Mouse (Mus musculus) heart, postnatal 36 days (tissue): ENCODE data around the gene Klhl29. TPM values are rescaled to one million over a fixed set of nuclear protein-coding genes. Genes with fewer than 3 reads are reported as not detected.

Source experiments
- DNase-seq, 2 experiments: peaks; one replicate each; pipeline ENCODE4 v3.0.0; 2021 to 2022
- intact Hi-C: fragments of 180-260 bp; cut with DNase I; formaldehyde crosslinking; loops from one replicate; pipeline ENCODE4 v1.15.1; 2025
- total RNA-seq, 2 experiments: library from RNA; stranded (reverse); gene quantifications; 2 replicates each; pipeline ENCODE4 v1.2.3; 2021

Gene Klhl29
- total RNA-seq, 2 experiments from 2014 or later: 0.28 to 0.38 TPM

DNA sequence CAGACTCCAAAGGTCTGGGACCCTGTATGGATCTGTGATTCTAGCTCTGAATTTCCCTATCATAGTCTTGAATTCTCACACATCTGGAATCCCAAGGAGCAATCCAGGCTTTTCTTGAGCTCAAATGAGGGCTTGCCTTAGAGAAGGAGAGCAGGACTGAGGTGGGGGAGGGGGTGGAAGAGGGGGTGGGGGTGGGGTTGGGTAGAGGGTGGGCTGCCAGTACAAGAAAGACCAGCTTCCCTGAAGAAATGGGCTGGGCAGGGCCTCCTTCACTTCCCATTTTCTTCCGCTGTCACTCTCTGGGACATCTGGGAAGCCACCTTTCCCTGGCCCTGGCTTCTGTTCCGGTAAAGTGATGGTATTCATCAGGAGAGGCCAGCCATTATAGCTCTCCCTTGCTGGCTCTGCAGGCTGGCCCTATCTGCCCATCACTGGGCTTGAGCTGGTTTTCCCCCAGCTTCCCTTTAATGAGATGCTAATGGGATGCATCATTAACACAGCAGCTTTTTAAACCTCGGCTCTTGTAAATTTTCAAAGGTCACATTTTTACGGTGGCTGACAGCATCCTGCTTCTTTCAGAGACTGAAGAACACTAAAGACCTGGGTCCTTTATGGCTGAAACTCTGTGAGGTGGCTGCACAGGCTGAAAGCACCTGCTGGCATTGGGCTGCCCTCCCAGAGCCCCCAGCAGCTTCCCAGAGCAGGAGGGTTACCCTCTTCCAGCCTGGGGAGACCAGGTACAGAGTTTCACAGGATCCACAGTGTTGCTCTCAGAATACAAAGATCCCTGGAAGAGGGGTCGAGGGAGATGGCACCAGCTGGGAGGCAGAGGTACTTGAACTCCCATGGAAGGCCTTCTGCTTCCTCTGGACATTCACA lies 231.3 kb downstream of the Klhl29 start:
- DNase-seq: no peak
- intact Hi-C loops: loop anchor here (5.0 kb wide), 2 partner anchors 213 to 273 kb away; no protein-coding TSS in a partner anchor

DNA sequence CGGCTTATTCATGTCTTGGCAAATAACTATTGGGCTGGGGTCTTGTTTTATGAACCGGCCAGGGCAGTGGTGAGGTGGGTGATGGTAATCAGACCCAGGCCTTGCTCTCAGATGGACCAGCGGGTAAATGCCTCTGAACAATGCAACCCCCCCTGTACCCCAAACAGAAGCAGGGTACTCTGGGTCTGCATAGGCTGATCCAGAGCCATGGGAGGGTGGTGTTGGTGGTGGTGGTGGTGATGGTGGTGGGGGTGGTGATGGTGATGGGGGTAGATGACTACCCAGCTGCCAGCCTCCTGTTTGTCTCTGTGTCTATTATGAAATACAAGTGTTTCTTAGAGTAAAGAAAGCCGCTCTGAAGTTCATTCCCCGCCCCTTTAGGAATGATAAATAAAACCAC lies 232.3 kb downstream of the Klhl29 start:
- intact Hi-C loops: loop anchor here (5.0 kb wide), 2 partner anchors 214 to 274 kb away; no protein-coding TSS in a partner anchor
- no peak for DNase-seq

DNA sequence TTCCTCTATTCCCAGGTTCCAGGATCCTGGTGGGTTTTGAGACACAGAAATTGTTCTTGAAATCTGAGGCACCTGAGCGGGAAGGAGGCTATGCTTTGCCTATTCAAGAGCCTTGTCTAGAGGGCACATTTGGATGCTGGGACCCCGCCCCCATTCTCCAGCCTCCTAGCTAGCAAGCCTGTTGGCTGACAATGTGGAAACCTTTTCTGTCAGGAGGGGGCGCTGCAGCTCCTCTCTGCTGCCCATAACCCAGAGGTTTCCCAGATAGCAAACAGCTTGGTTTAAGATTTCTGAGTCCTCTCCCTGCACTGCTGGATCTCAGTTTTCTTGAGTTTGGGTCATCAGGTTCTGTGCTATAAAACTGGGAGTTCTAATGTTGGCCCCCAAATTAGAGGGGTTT lies 232.7 kb downstream of the Klhl29 start:
- peak; percentile 76 to 82 for DNase-seq
- intact Hi-C loops: loop anchor here (5.0 kb wide), 2 partner anchors 215 to 275 kb away; no protein-coding TSS in a partner anchor

DNA sequence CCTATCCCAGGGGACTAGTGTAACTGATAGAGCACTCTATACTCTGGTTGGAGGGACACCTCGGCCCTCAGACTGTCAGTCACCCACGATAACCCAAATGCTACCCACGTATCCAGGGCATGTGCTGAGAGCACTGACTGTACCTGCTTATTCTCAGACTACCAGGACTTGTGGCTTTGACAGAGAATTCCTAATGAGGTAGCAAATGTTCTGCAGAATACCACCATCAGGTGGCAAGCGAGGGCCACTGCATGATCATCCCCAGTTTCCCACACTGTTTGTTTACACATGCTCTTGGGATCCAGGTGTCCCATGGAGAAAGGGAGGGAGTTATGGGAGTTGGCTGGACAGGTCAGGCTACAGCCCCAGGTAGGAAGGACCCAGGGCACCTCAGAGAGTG lies 234.4 kb downstream of the Klhl29 start:
- intact Hi-C loops: loop anchor here (5.0 kb wide), 2 partner anchors 216 to 276 kb away; no protein-coding TSS in a partner anchor
- no peak for DNase-seq

DNA sequence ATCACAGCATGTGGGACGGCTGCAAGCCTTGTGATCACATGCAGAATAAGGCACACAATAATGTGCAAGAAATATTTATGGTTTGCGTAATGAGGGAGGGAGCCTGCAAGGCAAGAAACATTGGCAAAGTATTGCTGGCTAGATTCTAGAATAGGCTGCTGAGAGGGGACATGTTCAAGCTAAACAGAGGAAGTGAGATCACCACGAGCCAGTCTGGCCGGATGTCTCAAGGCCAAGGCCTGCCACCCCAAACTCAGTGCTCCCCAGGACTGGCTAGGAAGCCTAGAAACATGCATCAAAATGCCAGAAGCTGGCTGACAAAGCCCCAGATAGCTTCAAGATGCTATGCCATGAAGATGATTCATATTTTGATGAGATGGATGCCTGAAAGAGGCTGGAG lies 236.2 kb downstream of the Klhl29 start:
- no peak for DNase-seq
- intact Hi-C loops: no loop called here

DNA sequence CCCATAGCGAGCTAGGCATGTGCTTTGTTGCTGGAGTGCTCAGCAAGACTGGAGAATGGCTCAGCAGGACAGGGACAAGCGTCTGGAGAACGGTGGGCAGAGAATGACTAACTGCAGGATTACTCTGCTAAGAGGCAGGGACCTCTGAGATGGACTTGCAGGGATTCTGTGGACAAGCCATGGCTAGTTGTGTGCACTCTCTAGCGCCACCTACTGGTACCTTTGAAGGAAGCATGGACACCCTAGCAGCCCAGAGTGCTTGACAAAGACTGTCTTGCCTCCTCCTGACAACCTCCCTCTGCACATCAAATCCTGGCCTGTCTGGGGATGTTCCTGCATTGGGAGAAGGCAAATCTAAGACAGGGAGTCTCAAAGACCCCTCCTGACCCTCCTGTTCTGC lies 239.2 kb downstream of the Klhl29 start:
- DNase-seq: peak; percentile 37 to 47
- intact Hi-C loops: loop anchor here (1.0 kb wide), 1 partner anchor 107 kb away; no protein-coding TSS in a partner anchor

DNA sequence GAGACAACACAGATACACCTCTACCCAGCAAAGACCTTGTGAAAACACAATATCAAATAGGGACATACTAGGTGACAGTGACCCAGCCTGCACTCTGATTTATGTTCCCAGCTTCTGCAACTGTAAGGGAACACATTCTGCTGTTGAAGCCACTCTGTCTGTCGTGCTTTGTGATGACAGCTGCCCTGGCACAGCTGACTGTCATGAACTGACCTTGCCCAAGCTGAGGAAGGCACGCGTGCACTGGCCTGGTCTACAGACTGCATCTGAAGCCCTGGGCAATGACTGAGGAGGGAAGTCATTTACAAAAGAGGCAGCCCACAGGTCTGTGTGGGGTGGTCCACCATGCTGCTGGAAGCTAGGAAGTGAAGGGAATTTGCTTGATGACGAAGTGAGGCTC lies 246.3 kb downstream of the Klhl29 start:
- DNase-seq: no peak
- intact Hi-C loops: no loop called here

DNA sequence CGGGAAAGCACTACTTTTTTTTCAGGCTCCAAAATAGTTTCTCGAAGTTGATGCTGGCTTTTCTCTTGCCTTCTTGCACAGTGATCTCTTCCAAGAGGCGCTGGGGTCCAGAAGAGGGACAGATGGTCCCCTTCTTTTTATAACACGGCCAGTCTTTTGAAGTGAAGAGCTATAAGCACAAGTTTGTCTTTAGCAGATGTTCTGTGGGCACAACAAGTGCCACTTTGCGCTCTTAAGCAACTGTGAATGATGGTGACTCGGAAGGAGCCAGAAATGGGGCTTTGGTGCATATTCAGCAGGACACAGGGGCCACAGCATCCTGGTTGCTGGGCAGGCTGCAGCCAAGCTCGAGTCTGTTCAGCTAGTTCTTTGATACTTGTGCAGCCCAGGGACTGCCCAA lies 249.6 kb downstream of the Klhl29 start:
- no peak for DNase-seq
- intact Hi-C loops: no loop called here

DNA sequence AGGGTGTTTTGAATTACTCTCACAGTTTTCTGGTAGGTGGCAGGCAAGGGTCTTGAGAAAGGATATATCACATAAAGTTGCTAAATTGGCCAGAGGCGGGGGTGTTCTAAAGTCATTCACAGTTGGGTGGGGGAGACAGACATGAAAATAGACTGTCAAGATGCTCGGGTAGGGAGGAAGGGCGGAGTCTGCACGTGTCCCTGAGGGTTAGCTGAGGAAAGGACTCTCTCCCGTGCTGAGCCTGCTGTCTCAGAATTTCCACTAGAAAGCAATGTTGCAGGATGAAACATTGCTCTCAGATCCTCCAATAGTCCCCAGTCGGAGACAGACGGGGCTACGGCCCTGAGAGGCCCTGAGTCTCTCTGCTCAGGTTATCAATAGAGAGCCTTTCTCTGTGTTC lies 252.5 kb downstream of the Klhl29 start:
- intact Hi-C loops: no loop called here
- no peak for DNase-seq

DNA sequence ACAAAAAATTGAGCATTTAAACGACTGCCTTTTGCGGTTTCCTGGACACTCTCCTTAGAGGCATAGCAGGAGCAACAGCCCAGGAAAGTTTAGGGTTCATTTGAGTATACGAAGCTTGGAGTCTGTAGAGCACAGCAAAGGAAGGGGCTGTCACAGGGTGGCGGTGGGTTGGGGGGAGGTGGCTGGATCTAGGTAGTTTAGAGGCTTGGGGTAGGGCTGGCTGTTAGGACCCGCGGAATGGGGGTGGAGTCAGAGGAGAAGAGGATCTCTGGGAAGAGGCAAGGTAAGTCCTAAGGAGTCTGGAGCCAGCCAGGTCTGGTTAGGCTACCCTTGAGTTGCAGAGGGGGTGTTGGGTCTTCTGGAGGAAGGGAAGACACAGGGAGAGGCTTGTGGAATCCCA lies 255.2 kb downstream of the Klhl29 start:
- no peak for DNase-seq
- intact Hi-C loops: no loop called here

DNA sequence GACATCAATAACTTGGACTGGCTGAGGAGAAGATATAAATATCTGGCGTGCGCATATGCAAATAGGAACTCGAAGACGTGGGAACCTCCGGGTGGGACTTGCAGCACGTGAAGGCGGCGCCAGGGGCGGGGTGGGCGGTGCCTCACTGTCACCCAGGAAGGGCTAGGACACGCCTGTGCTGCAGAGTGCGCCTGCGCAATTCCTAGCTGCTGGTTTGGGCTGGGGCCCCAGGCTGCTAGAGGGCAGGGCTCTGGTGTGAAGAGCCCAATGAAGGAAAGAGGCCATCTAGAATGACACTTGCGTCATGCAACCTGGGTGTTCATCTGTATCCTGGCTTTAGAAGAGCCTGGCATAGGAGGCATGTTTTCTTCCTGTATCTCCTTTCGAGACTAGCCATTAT lies 255.8 kb downstream of the Klhl29 start:
- intact Hi-C loops: no loop called here
- DNase-seq: peak; percentile 78 to 83

DNA sequence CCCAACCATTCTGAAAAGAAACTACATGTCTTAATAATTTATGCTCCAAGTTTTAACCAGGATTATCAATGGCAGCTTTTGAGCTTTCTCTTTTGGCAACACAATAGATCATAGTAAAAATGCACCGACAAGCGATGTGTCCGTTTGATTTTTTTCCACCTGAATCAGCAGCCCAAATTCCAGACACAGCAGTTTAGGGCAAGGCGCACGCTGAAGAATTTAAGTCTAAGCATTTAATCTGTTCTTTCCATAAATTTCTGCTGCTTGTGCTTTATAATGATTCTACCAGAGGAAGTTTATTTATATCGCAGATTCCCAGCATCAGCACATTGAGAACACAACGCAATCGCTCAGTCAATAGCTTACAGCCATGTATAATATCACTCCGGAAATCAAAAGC lies 256.2 kb downstream of the Klhl29 start:
- intact Hi-C loops: no loop called here
- no peak for DNase-seq

DNA sequence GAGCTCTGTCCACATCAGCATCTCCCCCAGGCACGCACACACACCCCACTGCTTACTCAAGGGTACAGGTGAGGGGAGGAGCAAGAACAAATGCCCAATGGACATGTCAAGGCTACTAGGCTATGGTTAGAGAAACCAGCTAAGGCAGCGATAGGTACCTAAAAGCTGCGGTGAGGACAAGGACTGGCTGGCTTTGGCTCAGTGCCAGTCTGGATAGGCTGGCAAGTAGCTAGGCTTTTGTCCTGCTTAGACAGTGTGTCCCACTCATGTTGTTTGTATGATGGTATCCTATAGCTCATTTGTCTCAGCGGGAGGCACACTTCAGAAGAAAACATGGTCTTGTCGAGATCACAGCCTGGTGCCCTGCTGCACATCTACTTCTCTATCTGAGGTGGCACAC lies 258.9 kb downstream of the Klhl29 start:
- intact Hi-C loops: no loop called here
- DNase-seq: no peak

DNA sequence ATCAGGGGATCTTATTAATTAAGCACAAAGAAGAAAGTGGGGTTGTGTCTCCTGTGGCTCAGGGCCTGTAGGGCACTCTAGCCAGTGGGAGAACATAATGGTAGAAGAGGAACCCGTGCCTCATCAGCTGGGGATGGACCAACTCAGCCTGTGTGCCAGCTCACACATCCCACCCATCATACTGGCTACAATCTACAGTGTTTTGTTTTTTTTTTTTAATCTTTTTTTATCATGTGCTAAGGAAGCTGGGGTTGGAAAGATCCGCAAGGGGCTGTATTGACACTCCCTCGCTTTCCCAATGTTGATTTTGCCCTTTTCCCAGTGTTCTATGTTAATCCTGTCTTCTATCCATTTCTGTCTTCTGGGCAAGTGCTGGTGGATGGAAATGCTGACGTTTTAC lies 260.9 kb downstream of the Klhl29 start:
- DNase-seq: no peak
- intact Hi-C loops: no loop called here

DNA sequence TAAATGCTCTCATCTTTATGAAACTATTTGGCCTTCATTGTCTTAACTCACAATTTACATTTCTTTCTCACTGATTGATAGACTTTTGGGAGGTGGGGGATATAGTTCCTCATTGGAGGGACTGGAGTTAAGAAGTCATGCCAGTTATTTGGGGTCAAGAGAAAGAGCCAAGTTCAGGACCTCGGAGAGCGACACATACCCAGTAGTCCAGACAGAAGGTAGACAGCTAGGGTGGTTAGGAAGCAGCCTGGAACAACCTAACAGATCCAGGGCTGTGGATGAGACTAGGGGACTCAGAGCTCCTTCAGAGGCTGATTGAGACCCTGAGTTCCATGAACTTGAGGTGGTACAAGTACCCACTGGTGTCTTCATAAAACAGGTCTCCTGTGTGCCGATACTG lies 264.1 kb downstream of the Klhl29 start:
- intact Hi-C loops: no loop called here
- DNase-seq: peak; percentile 7 to 36

DNA sequence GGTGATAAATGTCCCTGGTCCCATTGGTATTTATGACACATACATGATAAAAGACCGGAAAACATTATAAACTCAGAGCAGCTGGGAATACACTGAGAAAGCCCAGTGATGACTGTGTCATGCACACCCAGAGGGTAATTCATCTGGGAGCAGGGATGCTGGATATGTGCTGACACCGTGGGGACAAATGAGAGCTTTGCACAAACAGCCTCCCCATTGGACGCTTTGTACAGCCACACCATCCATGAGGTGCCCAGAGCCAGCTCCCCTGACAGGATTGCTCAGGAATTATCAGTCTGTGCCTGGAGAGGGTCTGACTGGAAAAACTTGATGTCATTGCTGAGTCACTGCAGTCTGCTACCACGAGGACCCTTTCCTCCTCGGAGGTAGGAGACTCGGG lies 266.9 kb downstream of the Klhl29 start:
- intact Hi-C loops: no loop called here
- no peak for DNase-seq

DNA sequence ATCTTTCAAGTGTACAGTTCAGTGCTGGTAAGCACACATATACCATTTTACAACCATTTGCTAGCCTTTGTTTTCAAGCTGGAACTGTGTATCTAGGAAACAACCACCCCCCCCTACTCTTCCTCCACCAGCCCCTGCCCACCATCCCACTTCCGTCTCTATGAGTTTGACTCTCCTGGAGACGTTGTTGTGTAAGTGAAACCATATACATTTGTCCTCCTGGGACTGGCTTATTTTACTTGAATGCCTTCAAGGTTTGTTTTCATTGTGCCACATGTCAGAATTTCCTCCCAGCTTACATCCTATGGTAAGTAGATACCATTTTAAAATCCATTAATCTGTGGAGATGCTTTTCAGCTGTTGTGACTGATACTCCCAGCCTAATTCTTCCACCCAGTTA lies 267.7 kb downstream of the Klhl29 start:
- no peak for DNase-seq
- intact Hi-C loops: no loop called here

DNA sequence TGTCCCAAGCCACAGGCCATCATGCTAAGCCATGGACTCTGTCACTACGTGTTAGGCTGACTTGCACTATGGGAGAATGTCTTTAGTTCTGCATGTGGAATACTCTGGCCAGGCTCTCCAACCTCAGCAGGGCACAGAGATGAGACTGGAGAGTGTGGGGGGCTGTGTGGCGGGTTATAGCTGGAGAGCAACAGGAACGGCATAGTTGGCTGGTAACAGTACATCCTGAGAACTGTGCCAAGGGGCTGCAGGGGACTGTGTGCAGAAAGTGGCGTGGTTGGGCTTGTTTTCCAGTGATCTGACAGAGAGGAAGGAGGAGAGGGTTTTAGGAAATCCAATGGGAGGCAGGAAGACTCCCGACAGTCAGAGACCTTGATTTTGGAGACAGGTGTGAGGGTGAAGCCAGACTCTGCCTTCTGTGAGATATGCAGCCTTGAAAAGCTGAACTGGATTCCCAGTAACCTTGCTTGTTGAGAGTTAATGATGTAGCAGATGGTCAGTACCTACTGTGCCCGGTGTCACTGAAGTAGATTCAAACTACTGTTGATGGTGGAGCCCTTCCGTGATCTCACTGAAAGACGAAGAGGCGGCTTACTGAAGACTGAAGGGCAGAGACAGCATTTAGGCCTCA lies 270.9 kb downstream of the Klhl29 start:
- intact Hi-C loops: no loop called here
- DNase-seq: no peak

DNA sequence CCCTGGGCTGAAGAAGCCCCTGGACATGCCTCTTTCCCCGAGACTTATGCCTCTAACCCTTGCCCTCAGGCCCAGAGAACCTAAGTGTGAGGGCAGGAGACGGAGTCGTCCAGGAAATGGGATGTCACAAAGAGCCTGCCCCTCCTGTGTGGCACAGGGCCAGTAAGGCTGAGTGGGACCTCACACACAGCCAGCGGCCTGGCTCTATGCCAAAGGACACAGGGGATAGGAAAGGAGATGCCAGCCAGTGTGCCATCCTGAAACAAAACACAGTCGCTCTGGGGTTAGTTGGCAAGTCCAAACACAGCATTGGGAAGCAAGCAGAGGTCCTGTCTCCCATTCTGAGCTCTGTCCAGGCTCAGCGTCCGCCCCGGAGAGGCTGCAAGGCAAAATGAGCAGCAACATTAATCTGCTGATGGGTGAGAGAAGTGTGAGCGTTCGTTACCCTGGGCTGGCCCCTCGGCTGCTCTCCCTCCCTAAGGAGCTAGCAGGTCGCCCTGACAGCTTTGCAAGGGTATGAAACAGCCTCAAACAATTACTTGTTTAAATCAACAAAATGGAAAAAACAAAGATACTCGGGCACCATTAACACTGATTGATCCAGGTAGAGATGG lies 274.0 kb downstream of the Klhl29 start:
- DNase-seq: no peak
- intact Hi-C loops: no loop called here

DNA sequence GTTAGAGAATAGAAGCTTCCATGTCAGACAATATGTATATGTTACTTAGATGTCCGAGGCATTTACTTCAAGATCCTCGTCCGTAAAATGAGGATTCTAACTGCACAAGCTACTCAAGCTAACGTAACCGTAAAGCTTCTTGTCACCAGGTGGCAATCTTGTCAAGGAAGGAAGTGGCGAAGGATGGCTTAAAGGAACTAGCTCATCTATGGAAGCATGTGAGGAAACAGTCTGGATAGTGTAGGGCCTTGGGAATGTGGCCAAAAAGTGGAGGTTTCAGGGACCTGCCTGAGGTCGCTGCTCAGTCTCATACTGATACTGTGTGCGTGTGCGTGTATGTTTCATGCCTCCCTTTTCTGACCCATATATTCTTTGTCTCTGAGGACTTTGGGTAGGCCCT lies 275.9 kb downstream of the Klhl29 start:
- DNase-seq: no peak
- intact Hi-C loops: no loop called here

DNA sequence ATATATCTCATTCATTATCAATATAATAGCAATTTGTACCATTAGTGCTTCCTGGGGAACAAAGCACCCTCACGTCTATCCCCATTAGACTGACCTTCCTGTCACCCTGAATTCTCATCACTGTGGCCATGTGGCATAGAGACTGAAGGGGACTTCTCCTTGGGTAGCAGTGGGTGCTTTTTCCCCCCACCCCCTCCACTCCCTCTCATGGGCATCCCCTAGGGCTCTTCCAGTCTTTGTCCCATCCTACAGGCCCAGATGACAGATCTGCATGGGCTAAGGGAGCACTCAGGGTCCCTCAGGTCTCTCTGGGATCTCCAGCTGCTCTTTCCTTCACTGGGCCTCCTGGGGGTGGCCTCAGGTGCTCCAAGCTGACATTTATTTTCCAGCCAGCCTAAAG lies 286.8 kb downstream of the Klhl29 start:
- intact Hi-C loops: no loop called here
- DNase-seq: no peak
